12 mouse cellular contexts compared by ENCODE assay signal in the genomic region with DNA sequence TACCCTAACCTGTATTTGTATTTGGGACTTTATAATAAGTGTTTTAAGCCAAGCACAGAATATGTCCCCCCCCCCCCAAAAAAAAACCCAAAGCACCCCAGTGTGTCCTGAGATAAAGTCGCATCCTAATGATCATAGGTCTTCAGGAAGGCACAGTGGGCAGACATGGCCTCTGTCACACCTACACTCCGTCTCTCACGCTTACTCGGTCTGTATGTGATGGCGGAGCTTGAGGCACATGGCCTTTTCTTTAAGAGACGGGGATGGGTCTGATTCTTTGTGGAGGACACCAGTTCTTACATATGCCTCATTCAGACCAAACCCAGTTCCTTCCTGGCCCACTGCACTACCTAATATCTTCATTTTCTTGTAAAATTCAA.
DNase-seq lines count a peak whose midpoint lies in the region; ATAC-seq lines count a peak whose summit lies in the region.
"Had no signal": no experiment of that assay in that cellular context is flagged by ENCODE, and none has a peak within 500 bp of the region (broad histone marks: within the 10 kb centered on the region; RNA-seq: fewer than 3 reads in every experiment).

No protein-coding gene starts in this region.

- H3K4me3 ChIP-seq in midbrain, embryonic 12.5 days, result no peak overlapping the region
- H3K4me3 ChIP-seq in midbrain, embryonic 10.5 days, result no peak overlapping the region
- H3K4me3 ChIP-seq in forebrain, embryonic 15.5 days, result no peak overlapping the region
- no peak overlapping the region for H3K4me3 ChIP-seq in limb, embryonic 12.5 days (replicated peaks)
- H3K4me3 ChIP-seq: heart, embryonic 15.5 days; lung, embryonic 15.5 days had no signal

- DNase-seq in midbrain, embryonic 10.5 days (ENCODE audit: low spot score), result no peak
- DNase-seq in heart, postnatal 4 days, result no peak
- DNase-seq in liver, result no peak
- DNase-seq in gastrocnemius, postnatal 10 days, result no peak
- DNase-seq: thymus, adult 18-20 months had no signal

- H3K36me3 ChIP-seq in midbrain, embryonic 12.5 days, result no peaks in the 10 kb centered on the region
- H3K36me3 ChIP-seq in midbrain, embryonic 10.5 days, result 0 out of 2 replicates have a peak, but pooled peaks cover 3% of the 10 kb centered on the region
- H3K36me3 ChIP-seq in forebrain, embryonic 15.5 days, result no peaks in the 10 kb centered on the region
- H3K36me3 ChIP-seq in limb, embryonic 12.5 days, result 0 out of 2 replicates have a peak, but pooled peaks cover 4% of the 10 kb centered on the region
- H3K36me3 ChIP-seq: heart, embryonic 15.5 days; lung, embryonic 15.5 days had no signal

- ATAC-seq in midbrain, embryonic 12.5 days (ENCODE audit: low FRiP score, low read depth), result peak; percentile 68
- peak; percentile 66 for ATAC-seq in forebrain, embryonic 15.5 days (replicated peaks)
- ATAC-seq in limb, embryonic 12.5 days (ENCODE audit: insufficient number of reproducible peaks, insufficient read depth, low FRiP score, low TSS enrichment, low read depth), result peak; percentile 33; the same call in 1 of the 2 replicates

- H3K9me3 ChIP-seq in midbrain, embryonic 12.5 days, result no peaks in the 10 kb centered on the region
- H3K9me3 ChIP-seq in midbrain, embryonic 10.5 days (replicated peaks), result no peaks in the 10 kb centered on the region
- no peaks in the 10 kb centered on the region for H3K9me3 ChIP-seq in forebrain, embryonic 15.5 days
- no peaks in the 10 kb centered on the region for H3K9me3 ChIP-seq in limb, embryonic 12.5 days
- H3K9me3 ChIP-seq: heart, embryonic 15.5 days; lung, embryonic 15.5 days had no signal

- WGBS in midbrain, embryonic 12.5 days, result 75% methylated on average over 6 of the region's 6 CpGs
- WGBS in midbrain, embryonic 10.5 days, result 88% methylated on average over 6 of the region's 6 CpGs
- 91% methylated on average over 6 of the region's 6 CpGs for WGBS in forebrain, embryonic 15.5 days
- 74% methylated on average over 6 of the region's 6 CpGs for WGBS in limb, embryonic 12.5 days

- H3K4me2 ChIP-seq in midbrain, embryonic 12.5 days (replicated peaks), result no peak overlapping the region
- no peak overlapping the region for H3K4me2 ChIP-seq in forebrain, embryonic 15.5 days (replicated peaks)
- H3K4me2 ChIP-seq in limb, embryonic 12.5 days, result no peak overlapping the region
- H3K4me2 ChIP-seq: heart, embryonic 15.5 days; liver, embryonic 11.5 days; lung, embryonic 15.5 days had no signal

- no peak overlapping the region for H3K9ac ChIP-seq in midbrain, embryonic 12.5 days (replicated peaks)
- no peak overlapping the region for H3K9ac ChIP-seq in forebrain, embryonic 15.5 days (replicated peaks)
- no peak overlapping the region for H3K9ac ChIP-seq in limb, embryonic 12.5 days (replicated peaks)
- H3K9ac ChIP-seq: heart, embryonic 15.5 days; lung, embryonic 15.5 days had no signal

- no peaks in the 10 kb centered on the region for H3K27me3 ChIP-seq in midbrain, embryonic 12.5 days
- peaks cover 3% of the 10 kb centered on the region; the same call in 1 of the 2 replicates for H3K27me3 ChIP-seq in midbrain, embryonic 10.5 days (ENCODE audit: low read depth, poor library complexity, severe bottlenecking)
- H3K27me3 ChIP-seq in forebrain, embryonic 15.5 days, result no peaks in the 10 kb centered on the region
- no peaks in the 10 kb centered on the region for H3K27me3 ChIP-seq in limb, embryonic 12.5 days
- H3K27me3 ChIP-seq: heart, embryonic 15.5 days; lung, embryonic 15.5 days had no signal

- H3K27ac ChIP-seq in midbrain, embryonic 12.5 days (replicated peaks), result no peak overlapping the region
- no peak overlapping the region for H3K27ac ChIP-seq in midbrain, embryonic 10.5 days (replicated peaks)
- no peak overlapping the region for H3K27ac ChIP-seq in forebrain, embryonic 15.5 days (replicated peaks)
- H3K27ac ChIP-seq in limb, embryonic 12.5 days, result peak overlapping the region; percentile 87
- H3K27ac ChIP-seq: heart, embryonic 15.5 days; kidney, postnatal 0 days; lung, embryonic 15.5 days had no signal

- 0 out of 2 replicates have a peak, but pooled peaks cover 2% of the 10 kb centered on the region for H3K4me1 ChIP-seq in midbrain, embryonic 12.5 days
- peaks cover 29% of the 10 kb centered on the region for H3K4me1 ChIP-seq in midbrain, embryonic 10.5 days
- no peaks in the 10 kb centered on the region for H3K4me1 ChIP-seq in forebrain, embryonic 15.5 days
- peaks cover 19% of the 10 kb centered on the region for H3K4me1 ChIP-seq in limb, embryonic 12.5 days (replicated peaks)
- H3K4me1 ChIP-seq: heart, embryonic 15.5 days; lung, embryonic 15.5 days had no signal
